Mouse (Mus musculus) heart, postnatal 36 days (tissue): ENCODE measurements at regions not wholly inside any gene's neighbourhood (a gene's known extent, or its start where the extent isn't known, plus 50 kb on each side); places are given as distances from the start of the nearest gene placed in this dataset.
A peak's percentile ranks its signal among the peaks of the same experiment; 100 is the strongest.

Source experiments
- DNase-seq, 2 experiments: peaks; one replicate each; pipeline ENCODE4 v3.0.0; 2021 to 2022
- intact Hi-C: fragments of 180-260 bp; cut with DNase I; formaldehyde crosslinking; loops from one replicate; pipeline ENCODE4 v1.15.1; 2025

GRCm38 (mm10) chr3:145705317-145705716, 53.2 kb upstream of the Ddah1 start:
- intact Hi-C loops: no loop called here
- peak in 1 of 2 experiments; percentile 32 for DNase-seq

GRCm38 (mm10) chr3:145704054-145704453, 54.3 kb upstream of the Ccn1 start:
- intact Hi-C loops: no loop called here
- DNase-seq: no peak

- DNase-seq: no peak
- intact Hi-C loops: no loop called here
These were observed 53.7 kb upstream of the Ccn1 start for GRCm38 (mm10) chr3:145703411-145703924.

- intact Hi-C loops: no loop called here
- DNase-seq: no peak
These were observed 53.0 kb upstream of the Ccn1 start for GRCm38 (mm10) chr3:145702739-145703138.

GRCm38 (mm10) chr3:145701945-145702344, 52.2 kb upstream of the Ccn1 start:
- intact Hi-C loops: no loop called here
- DNase-seq: no peak
